8 mouse cellular contexts compared by ENCODE assay signal in genomic region chr14:57889541-57890010, GRCm38 (mm10). TPM values are rescaled to one million over a fixed set of nuclear protein-coding genes. Genes with fewer than 3 reads are reported as not detected.
DNase-seq lines count a peak whose midpoint lies in the region; ATAC-seq lines count a peak whose summit lies in the region.

No protein-coding gene starts in this region.

- no peaks in the 10 kb centered on the region for H3K27me3 ChIP-seq in erythroblast, embryonic 14.5 days (ENCODE audit: control insufficient read depth)
- H3K27me3 ChIP-seq in limb, embryonic 11.5 days (ENCODE audit: control insufficient read depth, insufficient read depth, low read length): no peaks in the 10 kb centered on the region
- no peaks in the 10 kb centered on the region for H3K27me3 ChIP-seq in midbrain, embryonic 12.5 days

- peak overlapping the region; percentile 55; the same call in 1 of the 2 replicates for H3K27ac ChIP-seq in limb, embryonic 11.5 days (replicated peaks; ENCODE audit: low read depth, low read length)
- peak overlapping the region; percentile 85 for H3K27ac ChIP-seq in midbrain, embryonic 12.5 days (replicated peaks)

- peak overlapping the region; percentile 93 for H3K4me3 ChIP-seq in erythroblast, embryonic 14.5 days (replicated peaks)
- H3K4me3 ChIP-seq in limb, embryonic 11.5 days (ENCODE audit: low read depth, low read length): peak overlapping the region; percentile 92
- H3K4me3 ChIP-seq in midbrain, embryonic 12.5 days: peak overlapping the region; percentile 98

- ATAC-seq in erythroblast, adult 5-6 weeks (replicated peaks; ENCODE audit: low FRiP score, poor library complexity, severe bottlenecking): no peak
- ATAC-seq in granulocyte monocyte progenitor cell, adult 5-6 weeks (replicated peaks; ENCODE audit: poor library complexity, severe bottlenecking): peak; percentile 11; the same call in 1 of the 2 replicates
- no peak; the same call in 1 of the 2 replicates for ATAC-seq in limb, embryonic 11.5 days (ENCODE audit: insufficient number of reproducible peaks, low FRiP score, low TSS enrichment, low read depth)
- peak; percentile 0; the same call in 1 of the 2 replicates for ATAC-seq in midbrain, embryonic 12.5 days (ENCODE audit: low FRiP score, low read depth)

- no peaks in the 10 kb centered on the region for H3K36me3 ChIP-seq in erythroblast, embryonic 14.5 days (ENCODE audit: control insufficient read depth)
- no peaks in the 10 kb centered on the region for H3K36me3 ChIP-seq in limb, embryonic 11.5 days (ENCODE audit: control insufficient read depth, insufficient read depth, low read length)
- H3K36me3 ChIP-seq in midbrain, embryonic 12.5 days: no peaks in the 10 kb centered on the region

- H3K4me2 ChIP-seq in limb, embryonic 11.5 days (ENCODE audit: low read depth, severe bottlenecking): peak overlapping the region; percentile 59
- peak overlapping the region; percentile 59 for H3K4me2 ChIP-seq in midbrain, embryonic 12.5 days (replicated peaks)

- DNase-seq in urinary bladder, postnatal 14 days (ENCODE audit: low spot score): peak; percentile 36
- no peak for DNase-seq in urinary bladder, postnatal 4 days (ENCODE audit: low spot score in 2 of 2)
- DNase-seq in limb, embryonic 11.5 days (ENCODE audit: low spot score): peak; percentile 72
- peak; percentile 47 for DNase-seq in yolk sac, embryonic 10.5 days (ENCODE audit: low spot score)

- WGBS in limb, embryonic 11.5 days: under 1% methylated on average over 37 of the region's 37 CpGs
- WGBS in midbrain, embryonic 12.5 days: under 1% methylated on average over 34 of the region's 37 CpGs

- H3K9me3 ChIP-seq in erythroblast, embryonic 14.5 days (ENCODE audit: control insufficient read depth, low read length): peaks cover 4% of the 10 kb centered on the region
- no peaks in the 10 kb centered on the region for H3K9me3 ChIP-seq in limb, embryonic 11.5 days (ENCODE audit: control insufficient read depth, low read length)
- H3K9me3 ChIP-seq in midbrain, embryonic 12.5 days: no peaks in the 10 kb centered on the region

- peak overlapping the region; percentile 94 for H3K9ac ChIP-seq in limb, embryonic 11.5 days (ENCODE audit: low read length)
- H3K9ac ChIP-seq in midbrain, embryonic 12.5 days (replicated peaks): peak overlapping the region; percentile 93

- peaks cover 20% of the 10 kb centered on the region for H3K4me1 ChIP-seq in erythroblast, embryonic 14.5 days (ENCODE audit: control insufficient read depth)
- H3K4me1 ChIP-seq in limb, embryonic 11.5 days (ENCODE audit: control insufficient read depth, insufficient read depth, low read length): no peaks in the 10 kb centered on the region
- H3K4me1 ChIP-seq in midbrain, embryonic 12.5 days: peaks cover 11% of the 10 kb centered on the region; the same call in 1 of the 2 replicates

RNA-seq across cellular contexts. Expression of gene Zdhhc20, which starts 0.5 kb away (rescaled TPM):
- 0.01 TPM in 1 of 2 replicates, not detected in the other for polyA plus RNA-seq in erythroblast, embryonic 14.5 days (2012)
- total RNA-seq in erythroblast, adult 5-6 weeks (2015; ENCODE audit: low replicate concordance): 11.3 and 12.5 TPM in 2 replicates
- 8.6 and 10.7 TPM in 2 replicates for total RNA-seq in erythroblast, adult 5-6 weeks (2017; ENCODE audit: low replicate concordance)
- 29.1 and 41.4 TPM in 2 replicates for total RNA-seq in granulocyte monocyte progenitor cell, adult 5-6 weeks (2014; fragmentation: Nextera tagmentation)
- 42.3 and 60.9 TPM in 2 replicates for total RNA-seq in granulocyte monocyte progenitor cell, adult 5-6 weeks (2017)
- polyA plus RNA-seq in limb, embryonic 11.5 days (2014; fragmentation: Nextera tagmentation; extraction: Ambion mirVana): 61.6 and 63.5 TPM in 2 replicates
- polyA plus RNA-seq in midbrain, embryonic 12.5 days (2016; fragmentation: Nextera tagmentation; extraction: Ambion mirVana): 58.2 and 61.4 TPM in 2 replicates

Comparison
In these comparisons a context has a peak if more than half of its experiments do, and no peak if none do; other contexts are left out.
1. DNase-seq: peak in urinary bladder, postnatal 14 days (single experiment), limb, embryonic 11.5 days (single experiment) and yolk sac, embryonic 10.5 days (single experiment); none in urinary bladder, postnatal 4 days (0 of 2).
2. ATAC-seq: peak in granulocyte monocyte progenitor cell, adult 5-6 weeks (single experiment) and midbrain, embryonic 12.5 days (single experiment); none in erythroblast, adult 5-6 weeks (single experiment) and limb, embryonic 11.5 days (single experiment).
3. RNA of gene Zdhhc20, which starts 0.5 kb away (polyA plus RNA-seq): 61.6 to 63.5 TPM in limb, embryonic 11.5 days and 58.2 to 61.4 TPM in midbrain, embryonic 12.5 days; 0.01 TPM in erythroblast, embryonic 14.5 days; every median in the first group is over 10 times any median in the second.
4. Peak in every context shown above with its lines, with median percentiles within 50 percentile points of each other: H3K4me3 ChIP-seq.